Mouse (Mus musculus) erythroblast, embryonic 14.5 days (primary cell): ENCODE measurements around the gene Polr3g.

Experiments
- GATA1 ChIP-seq: IDR thresholded peaks from 2 replicates; pipeline ENCODE4 v1.6.1; 2012; ENCODE audit warnings: low read length, inconsistent platforms, mixed read lengths
- TAL1 ChIP-seq: IDR thresholded peaks from 3 replicates; pipeline ENCODE4 v1.6.1; 2012; ENCODE audit warnings: low read length, inconsistent platforms, mixed read lengths

- TF ChIP-seq TAL1 (no peak), GATA1 (peak; percentile 65)
These were observed 52.6 kb downstream of the Polr3g start for GRCm38 (mm10) chr13:81658053-81658752.
